Mouse (Mus musculus): ENCODE measurements around the gene Ggt6.
"Not testable (repeated sequence)": the region's sequence is repeated elsewhere in the genome, so short reads cannot be mapped to it uniquely, and the experiment has no call there.

The Ggt6 gene

DNA sequence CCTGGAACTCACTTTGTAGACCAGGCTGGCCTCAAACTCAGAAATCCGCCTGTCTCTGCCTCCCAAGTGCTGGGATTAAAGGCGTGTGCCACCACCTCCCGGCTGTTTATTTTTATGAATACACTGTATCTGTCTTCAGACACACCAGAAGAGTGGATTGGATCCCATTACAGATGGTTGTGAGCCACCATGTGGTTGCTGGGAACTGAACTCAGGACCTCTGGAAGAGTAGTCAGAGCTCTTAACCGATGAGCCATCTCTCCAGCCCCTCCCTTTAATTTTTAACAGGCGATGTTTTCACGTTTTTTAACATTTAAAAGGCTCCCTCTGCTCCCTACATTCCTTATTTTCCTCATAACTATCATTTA is 5.3 kb downstream of the Ggt6 start:
- not testable (repeated sequence) for DNase-seq

DNA sequence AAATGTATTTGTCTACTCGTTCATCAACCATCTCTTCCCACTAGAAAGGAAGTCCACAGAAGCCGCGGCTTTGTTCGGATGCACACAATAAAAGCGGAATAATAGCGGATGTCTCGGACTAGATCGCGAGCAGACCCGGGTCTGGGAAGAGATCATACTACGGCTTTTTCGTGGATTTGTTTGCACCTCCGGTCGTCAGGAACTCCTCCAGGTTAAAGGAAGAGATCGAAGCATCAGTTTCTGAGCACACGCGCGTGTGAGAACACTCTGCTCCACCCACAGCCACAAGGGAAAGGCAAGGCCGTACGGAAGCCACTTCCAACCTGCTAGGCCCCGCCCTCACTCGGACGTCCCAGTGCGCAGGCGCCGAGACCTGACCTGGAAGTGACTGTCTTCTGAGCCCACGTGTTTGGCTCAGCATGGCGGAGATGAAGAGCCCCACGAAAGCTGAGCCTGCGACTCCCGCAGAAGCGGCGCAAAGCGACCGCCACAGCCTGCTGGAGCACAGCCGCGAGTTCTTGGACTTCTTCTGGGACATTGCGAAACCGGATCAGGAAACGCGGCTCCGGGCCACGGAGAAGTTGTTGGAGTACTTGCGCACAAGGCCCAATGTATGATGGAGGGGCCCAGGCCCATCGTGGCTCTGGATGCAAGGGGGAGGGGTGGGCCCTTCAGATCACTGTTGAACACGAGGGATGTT is 5.8 kb downstream of the Ggt6 start, which contains the start of gene Mybbp1a:
TSS of gene Mybbp1a (plus strand) at position 391 of the 700 bp plus-strand sequence.
- peak; percentile 97 for DNase-seq

DNA sequence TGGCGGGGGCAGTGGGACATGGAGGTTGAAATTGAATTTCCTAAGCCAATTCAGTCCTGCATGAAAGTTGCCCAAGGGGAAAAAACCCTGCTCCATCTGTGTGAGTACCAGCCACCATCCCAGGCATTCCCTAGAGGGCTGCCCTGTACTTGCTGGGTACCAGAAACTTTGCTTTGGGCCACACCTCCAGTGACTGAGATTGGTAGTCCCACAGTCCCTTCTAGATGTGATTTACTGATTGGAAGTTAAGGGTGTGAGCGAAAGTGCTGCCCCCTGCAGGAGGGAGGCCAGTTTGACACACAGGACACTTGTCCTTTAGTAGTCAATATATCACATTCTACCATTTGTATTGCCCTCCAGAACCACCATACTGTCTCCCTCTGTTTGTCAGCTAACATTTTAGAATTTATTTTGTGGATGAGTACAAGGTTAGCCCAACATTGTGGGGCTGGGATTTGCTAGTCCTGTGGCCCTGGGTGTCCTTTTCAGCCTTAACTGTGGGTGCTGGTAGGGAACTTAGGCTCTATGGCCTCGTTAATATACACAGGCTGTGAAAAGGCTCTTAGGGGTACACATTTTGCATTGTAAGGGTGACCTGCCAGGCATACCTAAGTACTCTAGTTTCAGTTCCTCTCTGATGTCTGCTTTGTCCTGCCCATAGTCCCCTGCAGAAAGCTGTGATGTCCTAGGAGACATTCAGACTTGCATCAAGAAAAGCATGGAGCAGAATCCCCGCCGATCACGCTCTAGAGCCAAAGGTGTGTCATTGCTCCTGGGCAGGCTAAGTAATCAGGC is 11.2 kb downstream of the Ggt6 start:
- DNase-seq = peak; percentile 43

DNA sequence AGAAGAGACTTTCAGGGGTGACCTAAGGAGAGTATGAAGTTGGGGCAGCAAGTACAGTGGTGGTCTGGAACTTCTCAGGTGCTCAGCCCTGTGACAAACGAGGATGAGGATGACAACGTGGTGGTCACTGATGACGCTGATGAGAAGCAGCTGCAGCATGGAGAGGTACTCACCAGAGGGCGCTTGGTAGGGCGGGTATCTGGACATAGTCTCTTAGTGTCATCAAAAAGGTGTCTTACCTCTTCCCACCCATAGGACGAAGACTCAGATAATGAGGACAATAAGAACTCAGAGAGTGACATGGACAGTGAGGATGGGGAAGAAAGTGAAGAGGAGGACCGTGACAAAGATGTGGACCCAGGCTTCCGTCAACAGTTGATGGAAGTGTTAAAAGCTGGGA is 12.1 kb downstream of the Ggt6 start:
- DNase-seq = no peak

DNA sequence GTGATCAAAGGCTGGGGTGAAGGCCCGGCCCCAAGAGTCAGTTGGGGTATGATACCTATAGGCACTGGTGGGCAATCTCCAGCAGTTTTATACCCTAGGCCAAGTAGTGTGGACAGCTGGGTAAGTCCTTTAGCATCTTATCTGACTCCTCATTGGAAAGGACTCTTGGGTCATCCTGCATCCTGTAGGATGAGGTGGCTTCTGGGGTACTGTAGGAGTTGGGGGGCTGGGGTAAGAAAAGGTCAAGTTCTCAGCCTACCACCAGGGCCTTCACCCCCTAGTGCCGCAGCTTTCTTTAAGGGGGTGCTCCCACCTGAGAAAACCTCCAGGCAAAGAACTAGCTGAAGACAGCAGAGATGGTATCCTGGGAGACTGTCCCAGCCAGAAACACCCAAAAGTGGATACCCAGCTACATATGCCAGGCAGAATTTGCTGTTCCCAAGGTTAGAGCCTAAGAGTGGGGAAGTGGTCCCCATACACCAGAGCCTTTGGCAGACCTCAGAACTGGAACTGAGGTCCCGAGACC is 16.9 kb downstream of the Ggt6 start:
- no peak for DNase-seq

DNA sequence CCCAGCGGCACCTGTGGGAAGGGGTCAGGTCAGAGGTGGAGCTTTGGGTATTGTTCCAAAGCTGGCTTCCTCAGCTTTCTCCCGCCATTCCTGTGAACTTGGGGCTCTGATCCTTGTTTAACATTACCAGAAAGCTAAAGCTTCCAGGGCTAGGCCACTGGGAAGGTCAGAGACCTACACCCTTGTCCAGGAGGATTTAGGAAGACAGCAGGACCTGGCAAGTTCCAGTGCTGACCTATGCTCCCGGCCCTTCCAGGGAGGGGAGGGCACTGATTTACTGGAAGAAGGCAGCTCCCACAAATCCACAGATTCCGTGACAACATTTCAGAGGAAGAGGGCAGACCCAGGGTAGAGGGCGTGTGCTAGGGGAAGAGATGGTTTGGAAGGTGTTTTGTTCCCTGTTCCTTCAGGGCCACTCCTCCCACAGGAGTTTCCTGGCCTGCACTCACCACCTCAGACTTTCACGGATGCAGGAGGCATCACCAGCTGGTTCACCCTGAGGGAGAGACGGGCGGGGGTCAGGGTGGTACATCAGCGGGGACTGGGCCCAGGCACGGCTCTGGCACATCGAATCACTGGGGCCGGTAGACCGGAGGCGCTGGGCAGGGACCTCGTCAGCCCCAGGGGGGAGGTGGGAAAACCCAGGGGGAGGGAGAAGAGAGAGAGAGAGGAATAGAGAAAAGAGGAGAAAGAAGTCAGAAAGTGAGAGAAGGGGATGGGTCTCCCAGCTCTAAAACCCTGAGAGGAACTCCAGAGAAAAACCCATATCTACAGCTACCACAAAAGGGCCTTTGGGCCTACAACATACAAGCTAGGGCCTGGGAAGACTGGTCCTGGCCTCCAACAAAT is 18.0 kb downstream of the Ggt6 start:
- no peak for DNase-seq

DNA sequence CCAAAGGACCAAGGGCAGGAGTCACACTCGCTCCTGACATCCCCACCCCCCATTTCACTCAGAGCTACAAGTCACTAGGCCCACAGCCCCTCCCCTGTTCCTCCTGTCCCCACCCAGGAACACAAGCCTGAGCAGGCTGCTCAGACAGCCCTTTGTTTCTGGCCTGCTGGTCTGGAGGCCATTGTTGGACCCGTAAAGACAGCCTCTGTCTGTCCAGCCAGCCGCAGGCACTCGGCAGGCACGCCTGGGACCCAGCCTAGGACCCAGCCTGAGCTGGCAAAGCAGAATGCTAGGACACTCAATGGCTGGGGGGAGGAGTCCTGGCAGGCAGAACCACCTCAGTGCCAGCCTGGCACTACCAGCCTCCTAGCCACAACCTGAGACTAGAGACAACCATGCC is 20.4 kb downstream of the Ggt6 start:
- DNase-seq = no peak

DNA sequence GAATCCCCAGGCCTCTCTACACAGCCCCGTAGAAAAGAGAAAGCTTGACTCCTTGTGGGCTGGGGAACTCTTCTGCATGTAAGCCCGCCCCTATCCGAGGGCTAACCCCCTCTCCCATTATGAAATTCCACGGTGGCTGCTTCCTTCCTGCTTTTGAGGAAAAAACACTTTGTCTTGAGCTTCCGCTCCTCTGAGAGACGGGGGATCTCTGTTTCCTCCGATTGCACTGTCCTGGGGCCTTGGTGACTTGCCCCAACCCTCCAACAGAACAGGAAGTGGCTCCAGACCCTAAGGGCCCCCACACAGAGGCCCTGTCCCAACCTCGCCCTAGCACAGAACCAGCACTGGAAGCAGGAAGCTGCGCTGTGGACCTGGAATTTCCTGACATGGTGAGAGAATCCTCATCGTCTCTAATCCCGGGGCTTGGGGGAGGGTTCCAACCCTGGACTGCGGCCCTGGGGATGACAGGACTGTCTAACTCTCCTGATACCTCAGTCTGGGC is 22.7 kb downstream of the Ggt6 start:
- DNase-seq = peak; percentile 69

DNA sequence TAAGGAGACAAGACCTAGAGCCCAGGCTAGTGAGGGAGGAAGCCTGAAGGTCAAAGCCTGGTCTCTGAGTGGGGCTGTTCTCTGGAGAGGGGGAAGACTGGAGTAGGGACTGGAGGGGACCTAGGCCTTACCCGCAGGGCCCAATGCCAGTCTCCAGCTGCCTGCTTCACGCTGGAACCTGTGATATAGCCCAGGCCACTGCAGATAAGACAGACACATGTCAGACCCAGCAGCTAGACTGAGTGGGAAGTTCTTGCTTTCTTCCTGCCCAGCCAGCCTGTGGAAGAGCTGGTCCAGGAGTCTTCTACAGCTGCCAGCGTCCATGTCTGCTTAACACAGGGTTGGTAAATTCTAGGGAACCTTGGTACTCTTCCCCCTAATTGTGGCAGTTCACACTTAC is 23.2 kb downstream of the Ggt6 start:
- no peak for DNase-seq

DNA sequence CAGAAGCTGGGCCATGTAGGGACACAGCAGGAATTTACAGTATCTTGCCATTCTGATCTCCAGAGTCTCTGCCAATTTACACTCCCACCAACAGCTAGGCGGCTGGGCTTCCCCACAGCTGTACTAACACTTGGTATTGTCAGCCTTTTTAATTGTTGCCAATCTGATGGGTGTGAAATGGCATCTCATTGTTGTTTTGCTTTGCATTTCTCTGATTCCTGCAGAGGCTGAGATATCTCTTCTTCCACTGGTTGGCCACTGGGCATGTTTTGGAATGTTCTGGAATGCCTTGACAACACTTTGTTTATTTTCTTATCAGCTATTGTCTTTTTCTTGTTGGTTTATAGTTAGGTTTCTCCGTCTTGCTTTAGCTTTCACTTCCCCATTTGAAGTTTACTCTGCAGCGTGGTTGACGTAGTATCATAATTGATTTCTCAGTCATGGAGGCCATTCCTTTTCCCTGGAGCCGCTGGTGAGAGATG is 26.2 kb downstream of the Ggt6 start:
- no peak for DNase-seq

DNA sequence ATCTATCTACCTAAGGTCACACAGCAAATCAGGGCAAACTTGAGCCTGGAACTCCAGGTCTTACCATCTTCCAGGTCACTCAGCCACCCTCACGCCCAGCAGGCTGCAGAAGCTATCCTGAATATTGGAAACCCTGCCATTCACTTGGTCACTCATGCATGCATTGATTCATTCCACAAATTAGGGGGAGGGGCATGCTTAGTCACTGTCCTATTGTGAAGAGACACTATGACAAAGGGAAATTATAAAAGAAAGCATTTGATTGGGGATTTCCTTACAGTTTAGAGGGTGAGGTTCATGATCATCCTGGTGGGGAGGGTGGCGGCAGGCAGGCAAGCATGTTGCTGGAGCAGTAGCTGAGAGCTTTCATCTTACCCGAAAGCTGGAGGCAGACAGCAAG is 29.5 kb downstream of the Ggt6 start:
- DNase-seq = no peak

DNA sequence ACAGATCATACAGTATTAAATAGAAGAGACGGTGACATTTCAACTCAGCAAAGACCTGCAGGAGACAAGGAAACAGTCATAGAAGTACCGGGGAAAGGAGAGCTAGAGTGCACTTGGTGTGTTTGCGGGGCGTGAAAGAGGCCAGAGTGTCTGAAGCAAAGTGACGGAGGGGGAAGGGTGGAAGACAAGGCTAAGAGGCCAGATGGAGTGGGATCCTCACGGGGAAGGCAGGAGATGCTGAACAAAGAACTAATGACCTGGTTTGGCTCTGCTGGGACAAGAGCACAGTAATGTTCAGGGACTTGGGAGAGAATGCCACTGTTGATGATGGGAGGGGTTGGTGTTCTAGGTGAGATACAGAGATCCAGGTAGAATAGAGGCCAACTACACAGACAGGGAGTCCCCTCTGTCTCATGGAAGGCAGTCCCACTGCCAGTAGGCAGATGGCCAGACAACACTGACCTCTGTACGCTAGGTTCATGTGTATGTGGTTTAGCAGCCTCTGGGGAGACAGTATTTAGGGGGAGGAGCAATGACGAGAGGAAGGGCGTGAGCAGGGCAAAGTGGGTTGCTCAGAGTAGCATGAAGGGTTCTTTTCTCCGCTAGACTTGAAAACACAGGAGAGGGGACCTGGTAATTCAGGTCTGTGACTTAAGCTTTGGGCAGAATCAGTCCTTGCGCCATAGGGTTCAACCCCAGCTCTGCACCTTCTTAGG is 30.8 kb downstream of the Ggt6 start:
- no peak for DNase-seq

DNA sequence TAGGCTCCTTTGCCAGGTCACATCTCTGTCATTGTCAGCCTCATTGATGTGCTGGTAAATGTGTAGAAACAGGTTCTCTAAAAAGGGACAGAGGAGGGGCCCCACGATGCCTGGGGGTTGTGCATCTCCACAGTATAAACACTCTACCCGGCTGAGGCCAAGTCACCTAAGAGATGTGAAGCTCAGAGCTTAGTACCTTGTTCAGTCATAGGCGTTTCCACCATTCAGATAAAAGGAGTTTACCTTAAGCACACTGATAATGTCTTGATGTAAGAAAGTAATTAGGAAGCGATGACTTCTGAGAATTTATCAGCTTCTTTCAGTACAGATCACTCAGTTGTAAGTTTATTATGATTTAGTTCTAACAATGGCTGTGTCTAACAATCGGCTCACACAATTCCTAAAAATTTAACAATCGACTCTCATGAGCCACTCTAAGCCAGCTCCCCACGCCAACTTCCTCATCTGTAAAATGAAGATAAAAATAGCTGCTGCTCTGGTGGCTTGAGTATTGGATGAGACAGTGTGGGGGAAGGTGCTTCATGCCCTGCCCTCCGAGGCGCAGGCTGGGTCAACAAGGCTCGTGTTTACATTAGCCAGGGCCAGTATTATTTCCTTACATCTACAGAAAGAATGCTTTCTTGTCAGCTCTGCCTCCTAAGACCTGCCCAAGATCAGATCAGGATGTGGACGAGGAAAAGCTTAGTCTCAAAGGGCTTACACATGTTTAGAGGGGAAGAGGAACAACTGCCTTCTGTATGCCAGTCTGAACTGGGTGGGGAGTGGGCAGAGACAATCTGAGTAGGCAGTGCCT is 31.6 kb downstream of the Ggt6 start:
- no peak for DNase-seq

DNA sequence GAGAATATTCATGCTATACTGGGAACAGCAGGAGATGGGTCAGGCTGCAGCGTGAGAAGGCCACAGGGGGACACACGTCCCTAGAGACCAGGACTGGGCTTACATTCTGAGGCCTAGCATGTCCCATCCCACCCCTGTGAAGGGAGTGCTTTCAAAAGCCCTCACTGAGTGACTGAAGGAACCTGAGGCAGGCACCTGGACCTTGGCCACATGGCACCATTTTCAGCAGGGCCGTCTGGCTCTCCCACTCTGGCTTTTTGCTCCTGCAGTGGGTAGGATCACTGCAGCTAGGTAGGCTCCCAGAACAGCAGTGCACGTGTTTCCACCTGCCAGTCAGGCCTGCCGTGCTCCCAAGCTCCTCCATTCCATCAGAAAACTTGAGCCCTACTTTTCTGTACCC is 33.2 kb downstream of the Ggt6 start:
- DNase-seq = no peak

DNA sequence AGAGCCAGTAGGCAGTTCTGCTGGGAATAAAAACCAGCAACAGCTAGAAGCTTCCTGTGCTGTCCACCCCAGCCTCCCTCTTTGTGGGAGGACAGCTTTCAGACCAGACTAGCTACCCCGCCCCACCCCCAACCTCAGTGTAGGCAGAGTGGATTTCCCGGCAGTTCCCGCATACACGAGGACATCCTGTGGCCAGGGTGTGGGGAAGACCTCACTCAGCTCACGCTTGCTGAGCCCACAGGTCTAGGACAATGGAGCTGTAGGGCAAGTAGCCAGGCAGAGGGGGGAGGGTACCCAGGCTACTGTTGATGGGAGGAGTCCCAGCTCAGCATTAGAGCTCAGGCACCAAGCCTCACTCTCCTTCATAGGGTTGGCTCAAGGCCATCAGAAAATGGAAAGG is 33.9 kb downstream of the Ggt6 start:
- peak; percentile 81 for DNase-seq

DNA sequence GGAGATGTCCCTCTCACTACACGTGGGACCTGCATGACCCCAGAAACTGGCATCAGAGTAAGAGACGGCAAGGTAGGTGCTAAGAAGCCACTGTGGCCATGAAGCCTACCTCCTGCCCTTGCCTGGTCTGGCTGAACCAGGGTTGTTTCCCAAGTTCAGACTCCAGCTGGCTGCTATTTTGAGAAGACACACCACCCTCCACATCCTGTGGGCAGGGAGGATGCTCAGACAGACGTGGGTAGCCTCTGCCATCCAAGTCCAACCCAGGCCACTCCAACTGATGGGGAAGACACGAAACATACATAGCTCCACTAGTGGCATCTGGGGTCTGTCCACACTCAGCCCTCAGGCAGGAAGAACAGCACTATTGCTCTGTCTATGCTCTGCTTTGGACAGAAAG is 34.7 kb downstream of the Ggt6 start:
- DNase-seq = no peak

DNA sequence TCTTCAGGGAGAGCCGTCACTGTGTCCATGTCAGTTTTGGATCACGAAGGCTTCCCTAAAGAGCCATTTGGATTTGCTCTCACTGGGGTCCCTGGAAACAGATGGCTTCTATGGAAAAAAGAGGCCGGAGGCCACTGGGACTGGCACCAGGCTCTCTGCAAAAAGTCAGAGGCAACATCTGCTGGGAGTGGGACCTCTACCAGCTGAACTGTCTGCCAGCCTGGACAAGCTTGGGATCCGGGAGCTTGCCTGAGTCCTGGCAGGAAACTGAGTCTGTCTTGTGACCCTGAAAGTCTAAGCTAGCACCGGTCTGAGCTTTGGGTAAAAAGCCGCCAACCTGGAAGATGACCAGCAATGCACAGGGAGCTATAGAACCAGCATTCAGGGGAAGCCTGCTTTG is 36.1 kb downstream of the Ggt6 start:
- DNase-seq = no peak

DNA sequence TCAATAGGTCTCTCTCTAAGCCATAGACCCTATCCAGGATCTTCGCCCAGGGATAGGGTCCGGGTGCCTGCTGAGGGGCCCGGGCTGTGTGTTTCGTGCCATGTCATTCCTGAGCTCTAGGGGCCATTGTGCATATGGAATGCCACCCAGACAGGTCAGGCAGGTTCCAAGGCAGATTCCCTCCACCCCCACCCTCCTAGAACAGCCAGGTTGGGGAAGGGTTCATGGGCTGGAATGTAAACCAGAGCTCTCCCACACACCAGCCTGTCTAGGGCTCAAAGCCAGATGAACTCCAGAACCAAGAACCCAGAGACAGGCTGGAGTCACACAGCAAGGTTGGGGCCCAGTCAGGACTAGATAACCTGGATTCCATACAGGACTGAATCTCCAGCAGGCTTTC is 38.2 kb downstream of the Ggt6 start:
- DNase-seq = no peak

DNA sequence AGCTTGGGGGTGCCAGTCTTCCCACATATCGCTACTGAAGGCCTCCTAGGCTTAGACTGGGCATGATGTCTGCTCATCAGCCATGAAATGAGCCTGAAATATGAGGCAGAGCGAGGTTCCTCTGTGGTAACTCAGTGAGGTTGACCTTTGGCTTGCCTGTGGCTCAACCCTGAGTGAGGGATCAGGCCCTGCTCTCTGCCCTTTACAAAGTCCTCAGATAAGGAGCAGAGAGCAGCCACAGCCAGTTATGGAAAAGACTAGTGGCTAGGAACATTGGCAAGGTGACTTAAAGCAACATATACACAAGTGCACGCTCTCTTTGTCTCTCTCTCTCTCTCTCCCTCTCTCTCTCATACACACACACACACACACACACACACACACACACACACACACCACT is 39.6 kb downstream of the Ggt6 start:
- DNase-seq = peak; percentile 63

DNA sequence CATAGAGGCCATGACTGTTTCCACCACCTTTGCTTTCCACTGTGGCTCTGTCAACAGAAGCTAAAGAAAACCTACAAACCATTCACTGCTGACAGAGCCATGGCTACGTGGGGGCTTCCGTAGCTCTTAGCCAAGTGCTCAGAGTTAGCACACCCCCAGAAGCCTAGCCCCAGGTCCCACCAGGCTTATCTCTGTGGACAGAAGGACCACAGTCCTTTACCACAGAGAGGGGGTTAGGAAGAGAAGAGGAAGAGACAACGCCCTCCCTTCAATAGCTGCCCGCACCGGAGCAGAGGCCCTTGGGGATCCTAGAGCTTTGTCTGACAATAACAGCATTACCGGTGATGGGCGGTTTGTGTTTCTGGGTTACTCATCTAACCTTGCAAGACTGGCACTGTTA is 40.1 kb downstream of the Ggt6 start:
- DNase-seq = no peak

DNA sequence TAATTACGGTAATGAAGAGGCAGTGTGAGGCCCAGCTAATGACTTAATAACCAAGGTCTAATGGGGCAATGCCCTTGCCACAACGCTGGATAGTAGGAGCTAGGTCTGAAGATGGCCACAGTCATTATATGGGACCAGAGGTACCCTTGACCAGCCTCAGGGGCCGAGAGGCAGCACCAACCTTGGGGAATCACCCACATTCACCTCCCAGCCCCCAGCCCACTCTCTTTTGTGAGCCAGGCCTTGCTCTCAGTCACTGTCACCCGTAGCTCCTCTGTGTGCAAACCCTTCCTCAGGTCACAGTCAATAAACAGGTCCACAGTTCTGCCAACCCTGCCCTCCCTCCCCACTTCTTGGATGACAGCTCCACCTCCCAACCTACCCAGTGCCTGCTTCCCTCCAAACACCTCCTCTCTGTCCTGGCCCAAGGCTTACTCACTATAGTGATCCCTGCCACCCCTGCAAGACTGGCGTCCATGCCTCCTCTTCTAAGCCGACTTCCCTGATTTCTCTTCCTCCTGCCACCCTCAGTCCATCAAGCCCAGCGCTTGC is 40.8 kb downstream of the Ggt6 start:
- DNase-seq = no peak

Data from kidney, adult 11 months (tissue).